Mouse (Mus musculus) pancreas, adult 10 weeks (tissue): ENCODE data around the gene Olfr494. TPM values are rescaled to one million over a fixed set of nuclear protein-coding genes. Genes with fewer than 3 reads are reported as not detected.

Experiments
- polyA plus RNA-seq: library from polyadenylated mRNA; stranded (reverse); fragments of 350-450 nt; fragmentation: Illumina TruSeq; extraction: RNeasy Lipid Tissue Mini Kit (QIAGEN cat#74804); gene quantifications from one replicate; pipeline ENCODE4 v1.2.3, GENCODE M21; 2015; ENCODE audit warnings: low read depth, low replicate concordance; ENCODE audit not compliant: insufficient read depth

Gene Olfr494
- not detected for polyA plus RNA-seq

DNA sequence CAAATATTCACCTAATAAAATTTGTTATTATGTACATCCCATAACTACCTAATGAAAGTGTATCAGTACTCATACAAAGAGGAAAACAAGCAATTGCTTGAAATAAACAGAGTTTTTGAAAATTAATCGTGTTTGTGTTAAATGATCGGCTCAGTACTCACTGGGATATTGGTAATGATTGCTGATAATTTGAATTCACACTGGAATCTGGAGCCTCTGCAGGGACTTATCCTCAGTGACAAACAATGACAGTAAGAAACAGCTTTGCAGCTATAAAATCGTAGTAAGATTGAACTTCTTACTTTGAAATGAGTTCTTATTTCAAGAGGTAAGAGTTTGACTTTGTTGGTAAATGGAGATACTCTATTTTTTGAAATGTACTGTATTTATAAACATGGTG, at the start of gene Olfr494:
TSS of gene Olfr494 (plus strand) at position 301 of the 400 bp plus-strand sequence.

DNA sequence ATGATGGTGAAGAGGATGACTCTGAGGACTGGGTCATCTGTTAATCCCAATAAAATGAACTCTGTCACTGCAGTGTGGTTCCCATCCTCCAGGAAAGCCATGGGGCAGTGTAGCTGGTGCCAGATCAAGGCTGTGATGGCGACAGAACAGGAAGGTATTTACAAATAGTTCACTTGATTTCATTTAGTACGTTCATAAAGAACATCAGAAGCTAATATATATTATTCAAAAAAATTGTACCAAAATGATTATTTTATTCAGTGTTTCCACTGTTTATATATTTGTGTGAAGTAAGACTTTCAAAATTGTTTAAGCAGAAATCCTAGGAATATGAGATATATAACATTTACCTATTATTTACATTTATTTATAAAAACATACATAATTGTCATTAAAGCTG, 41.6 kb upstream of the Olfr494 start, which contains the start of gene Olfr492:
TSS of gene Olfr492 (minus strand) at position 101 of the 400 bp plus-strand sequence.

DNA sequence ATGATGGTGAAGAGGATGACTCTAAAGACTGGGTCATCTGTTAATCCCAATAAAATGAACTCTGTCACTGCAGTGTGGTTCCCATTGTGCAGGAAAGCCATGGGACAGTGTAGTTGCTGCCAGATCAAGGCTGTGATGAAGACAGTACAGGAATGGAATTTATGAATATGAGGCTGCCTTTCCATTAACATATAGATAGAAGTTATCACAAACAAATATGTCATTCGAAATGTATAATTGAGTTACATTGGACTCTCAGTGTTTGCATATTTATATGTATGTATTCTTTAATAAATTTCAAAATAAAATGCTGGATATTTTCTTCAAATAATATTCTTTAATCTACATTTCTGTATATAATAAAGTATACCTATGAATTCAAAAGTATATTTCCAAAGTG, 18.3 kb upstream of the Olfr494 start, which contains the start of gene Olfr493:
TSS of gene Olfr493 (minus strand) at position 101 of the 400 bp plus-strand sequence.

DNA sequence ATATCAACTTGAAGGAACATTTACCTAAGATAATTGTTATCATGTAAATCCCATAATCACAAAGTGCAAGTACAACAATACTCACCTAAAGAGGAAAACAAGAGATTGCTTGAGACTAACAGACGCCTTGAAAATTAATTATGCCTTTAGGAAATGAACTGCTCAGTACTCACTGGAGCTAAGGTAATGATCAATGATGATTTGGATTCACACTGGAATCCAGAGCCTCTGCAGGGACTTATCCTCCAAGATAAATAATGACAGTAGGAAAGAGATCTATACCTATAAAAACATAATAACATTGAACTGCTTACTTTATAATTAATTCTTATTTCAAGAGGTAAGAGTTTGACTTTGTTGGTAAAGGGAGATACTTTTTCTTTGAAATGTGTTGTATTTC, 27.7 kb downstream of the Olfr494 start, which contains the start of gene Olfr495:
TSS of gene Olfr495 (plus strand) at position 301 of the 400 bp plus-strand sequence.

Other genes with a start within 250 kb of the Olfr494 start
- gene Olfr484, start 237.9 kb upstream of the Olfr494 start, polyA plus RNA-seq = not detected
- gene Olfr485, start 205.5 kb upstream of the Olfr494 start, polyA plus RNA-seq = not detected
- not detected for gene Olfr486, start 192.6 kb upstream of the Olfr494 start, polyA plus RNA-seq
- not detected for gene Olfr487, start 150.7 kb upstream of the Olfr494 start, polyA plus RNA-seq
- gene Olfr488, start 107.0 kb upstream of the Olfr494 start, polyA plus RNA-seq = not detected
- not detected for gene Olfr490, start 76.4 kb upstream of the Olfr494 start, polyA plus RNA-seq
- gene Olfr491, start 51.9 kb upstream of the Olfr494 start, polyA plus RNA-seq = not detected
- gene Olfr492, start 41.7 kb upstream of the Olfr494 start, polyA plus RNA-seq = not detected
- gene Olfr493, start 18.4 kb upstream of the Olfr494 start, polyA plus RNA-seq = not detected
- not detected for gene Olfr495, start 27.8 kb downstream of the Olfr494 start, polyA plus RNA-seq
- gene Olfr497, start 55.1 kb downstream of the Olfr494 start, polyA plus RNA-seq = not detected
- gene Olfr498, start 100.0 kb downstream of the Olfr494 start, polyA plus RNA-seq = not detected
- gene Olfr502, start 159.7 kb downstream of the Olfr494 start, polyA plus RNA-seq = not detected
- gene Olfr503, start 179.2 kb downstream of the Olfr494 start, polyA plus RNA-seq = not detected
- not detected for gene Olfr504, start 200.5 kb downstream of the Olfr494 start, polyA plus RNA-seq
- gene Olfr506, start 245.5 kb downstream of the Olfr494 start, polyA plus RNA-seq = not detected